Mouse (Mus musculus): ENCODE measurements at regions not wholly inside any gene's neighbourhood (a gene's known extent, or its start where the extent isn't known, plus 50 kb on each side); places are given as distances from the start of the nearest gene placed in this dataset.

DNA sequence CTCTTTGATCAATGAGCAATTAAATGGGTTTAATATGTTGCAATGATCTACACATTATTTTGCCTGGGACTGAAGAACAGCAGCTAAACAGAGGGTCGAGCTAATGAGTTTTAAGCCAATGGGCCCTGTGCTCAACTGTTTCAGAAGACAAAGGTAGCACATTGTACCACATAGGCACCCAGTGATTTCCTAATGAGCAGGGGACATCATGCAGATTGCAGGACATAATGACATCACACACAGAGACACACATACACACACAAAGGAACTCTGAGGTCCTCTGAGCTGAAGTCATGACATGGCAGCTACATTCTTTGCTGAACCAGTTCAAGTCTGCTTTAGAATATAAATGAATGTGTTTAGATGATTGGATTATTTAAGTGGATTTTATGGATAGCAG is 71.9 kb downstream of the Zfp330 start:
- no peak for DNase-seq

- no peak for DNase-seq
Observed at GRCm38 (mm10) chr8:82700471-82700870, 73.5 kb downstream of the Zfp330 start.

DNA sequence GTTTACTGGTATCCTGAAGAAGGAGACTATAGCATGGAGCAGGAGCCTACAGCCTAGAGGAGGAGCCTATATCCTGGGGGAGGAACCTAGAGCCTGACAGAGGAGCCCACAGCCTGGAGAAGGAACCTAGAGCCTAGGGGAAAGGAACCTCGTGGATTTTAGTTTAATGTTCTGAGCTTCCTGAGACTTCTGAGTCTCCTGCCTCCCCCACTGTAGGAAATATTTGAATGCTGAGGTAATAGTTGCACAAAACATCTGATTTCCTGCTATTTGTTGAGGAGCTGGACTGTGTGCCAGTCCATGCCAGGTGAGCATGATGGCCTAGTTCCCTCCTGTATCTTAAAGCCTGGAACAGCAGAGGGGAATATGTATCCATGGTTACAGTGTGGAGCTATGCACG is 74.7 kb downstream of the Zfp330 start:
- DNase-seq: no peak

- DNase-seq: peak in 1 of 2 experiments; percentile 5
Observed at GRCm38 (mm10) chr8:82698071-82698470, 75.9 kb downstream of the Zfp330 start.

- DNase-seq: no peak
Observed at GRCm38 (mm10) chr8:82693086-82693485, 80.9 kb downstream of the Zfp330 start.

DNA sequence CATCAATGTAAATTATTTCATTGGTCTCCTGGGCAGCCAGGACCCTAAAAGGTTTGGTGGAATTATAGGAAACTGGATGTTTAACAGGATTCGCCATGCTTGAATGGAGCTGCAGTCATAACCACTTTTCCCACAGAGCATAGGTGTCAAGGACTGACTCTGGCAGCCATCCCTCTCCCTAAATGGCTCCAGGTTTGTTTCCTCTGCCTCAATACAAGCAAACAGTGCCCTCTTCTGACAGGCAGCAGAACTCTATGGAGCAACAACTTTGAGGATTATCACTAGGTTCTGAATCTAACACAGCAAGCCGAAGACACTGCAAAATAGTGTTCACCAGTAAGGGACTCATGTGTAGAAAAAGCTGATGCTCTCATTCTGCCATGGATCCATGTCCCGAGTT is 84.6 kb downstream of the Zfp330 start:
- DNase-seq: peak; percentile 31 to 41

DNA sequence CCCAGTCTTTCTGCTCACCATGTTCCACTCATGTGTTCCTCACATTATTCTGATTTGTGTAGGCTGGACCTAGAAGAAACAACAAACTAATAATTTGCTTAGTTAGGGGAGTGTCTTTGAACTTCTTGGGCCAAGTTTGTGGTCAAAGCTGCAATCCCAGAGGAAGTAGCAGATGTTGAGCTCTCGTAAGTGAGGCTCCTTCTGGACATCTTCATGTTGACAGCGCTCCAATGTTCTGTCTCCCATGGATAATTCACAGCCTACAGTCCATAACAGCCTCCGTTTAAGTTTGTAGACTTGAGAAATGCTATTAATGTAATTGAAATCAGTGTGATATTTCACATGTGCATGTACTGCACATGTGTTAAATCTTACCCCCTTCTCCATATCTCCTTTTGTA is 88.0 kb downstream of the Zfp330 start:
- DNase-seq: no peak

DNA sequence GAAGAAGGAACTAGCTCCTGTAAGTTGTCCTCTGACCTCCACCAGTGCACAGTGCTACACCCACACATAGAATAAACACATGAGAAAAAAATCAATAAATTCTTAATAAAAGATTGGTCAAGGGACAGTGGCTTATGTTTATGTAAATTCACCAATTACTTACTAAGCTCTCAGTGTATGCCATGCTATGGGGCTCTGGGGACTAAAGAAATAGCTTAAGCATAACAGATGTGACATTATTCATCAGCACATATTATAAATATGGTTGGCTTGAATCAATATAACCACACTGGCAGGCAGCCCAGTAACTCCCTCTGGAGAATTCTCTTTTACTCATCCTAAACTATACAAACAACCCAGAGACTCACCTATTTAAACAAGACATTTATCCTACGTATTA is 95.2 kb downstream of the Zfp330 start:
- no peak for DNase-seq

- no peak for DNase-seq
Observed at GRCm38 (mm10) chr8:82677781-82678180, 96.2 kb downstream of the Zfp330 start.

GRCm38 (mm10) chr8:82669241-82669640 is 104.7 kb downstream of the Zfp330 start:
- no peak for DNase-seq

- no peak for DNase-seq
Observed at GRCm38 (mm10) chr8:82665131-82665530, 108.8 kb downstream of the Zfp330 start.

GRCm38 (mm10) chr8:82640502-82640901 is 133.5 kb downstream of the Zfp330 start:
- no peak for DNase-seq

DNA sequence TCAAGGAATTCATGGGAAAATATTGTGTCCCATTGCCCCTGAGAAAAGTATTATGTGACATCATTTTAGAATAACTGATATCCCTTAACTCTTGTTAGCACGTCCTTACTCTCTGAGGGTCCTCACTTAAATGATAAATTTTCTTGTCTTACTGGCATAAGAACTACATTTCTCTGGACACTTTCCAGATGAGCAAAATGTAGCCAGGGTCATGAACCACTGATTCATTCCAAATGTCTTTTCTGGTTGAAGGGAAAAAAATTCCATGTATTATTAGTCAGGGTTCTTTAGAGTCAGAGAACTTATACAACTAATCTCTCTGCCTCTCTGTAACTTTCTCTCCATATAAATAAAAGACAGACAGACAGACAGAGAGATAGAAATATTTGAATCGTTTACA is 143.5 kb downstream of the Zfp330 start:
- no peak for DNase-seq

- DNase-seq: no peak
Observed at GRCm38 (mm10) chr8:82623791-82624431, 150.0 kb downstream of the Zfp330 start.

DNA sequence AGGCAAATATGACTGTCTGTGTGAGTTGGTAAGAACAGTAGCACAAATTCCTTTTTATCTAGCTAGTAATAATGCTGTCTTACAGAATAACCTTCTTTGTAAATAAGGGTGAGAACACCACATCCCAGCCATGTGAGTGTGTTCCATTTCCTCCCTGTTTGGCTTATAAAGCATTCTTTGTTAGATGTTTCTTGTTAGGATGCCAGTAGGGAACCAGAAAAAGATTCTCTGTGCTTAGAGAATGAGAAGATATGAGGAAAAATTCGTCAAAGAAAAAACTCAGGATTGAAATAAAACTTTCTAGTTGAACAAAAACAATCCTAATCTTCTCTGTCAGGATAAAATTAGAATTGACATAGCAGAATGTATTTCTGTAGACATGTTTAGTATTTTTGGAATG is 155.3 kb downstream of the Zfp330 start:
- no peak for DNase-seq

DNA sequence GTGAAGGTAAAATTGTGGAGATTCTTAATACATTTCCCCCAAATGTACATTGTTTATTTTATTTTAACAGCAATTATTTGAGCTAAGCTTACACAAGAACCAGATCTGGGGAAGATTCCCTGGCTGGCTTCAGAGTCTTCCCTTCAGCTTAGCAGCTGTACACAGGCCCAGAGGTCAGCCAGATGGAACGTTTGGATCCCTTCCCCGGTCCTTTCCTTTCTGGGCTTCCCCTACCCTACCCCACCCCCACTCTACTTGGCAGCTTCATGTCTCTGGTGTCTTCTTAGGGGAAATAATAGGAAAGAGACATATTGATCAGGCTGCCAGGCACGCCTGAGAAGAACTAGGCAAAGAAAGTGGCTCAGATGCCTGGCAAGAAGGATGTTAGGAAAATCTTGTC is 172.4 kb downstream of the Zfp330 start:
- peak; percentile 3 to 4 for DNase-seq

- no peak for DNase-seq
Observed at GRCm38 (mm10) chr8:82573434-82573833, 170.4 kb upstream of the Il15 start.

- DNase-seq: no peak
Observed at GRCm38 (mm10) chr8:82538121-82538520, 135.1 kb upstream of the Il15 start.

GRCm38 (mm10) chr8:82529153-82529552 is 126.1 kb upstream of the Il15 start:
- no peak for DNase-seq

GRCm38 (mm10) chr8:82523866-82524265 is 120.8 kb upstream of the Il15 start:
- no peak for DNase-seq

DNA sequence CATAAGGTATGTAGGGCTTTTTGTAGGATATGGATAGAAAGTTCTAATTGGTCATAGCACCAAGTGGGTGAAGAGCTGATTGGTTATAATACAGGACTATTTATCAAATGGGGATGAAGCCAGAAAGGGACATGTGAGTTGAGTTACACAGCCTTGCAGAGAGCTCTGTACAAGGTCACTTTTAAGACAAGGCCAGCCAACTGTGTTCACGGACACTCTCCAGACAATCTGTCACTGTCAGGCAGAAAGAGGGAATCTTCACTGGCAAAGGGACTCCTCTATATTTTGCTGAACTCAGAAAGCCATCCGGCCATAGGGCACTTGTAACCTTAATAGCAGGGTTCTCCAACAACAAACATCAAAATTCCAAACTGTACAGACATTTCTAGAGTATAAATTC is 95.5 kb upstream of the Il15 start:
- DNase-seq: peak in 1 of 2 experiments; percentile 1

DNA sequence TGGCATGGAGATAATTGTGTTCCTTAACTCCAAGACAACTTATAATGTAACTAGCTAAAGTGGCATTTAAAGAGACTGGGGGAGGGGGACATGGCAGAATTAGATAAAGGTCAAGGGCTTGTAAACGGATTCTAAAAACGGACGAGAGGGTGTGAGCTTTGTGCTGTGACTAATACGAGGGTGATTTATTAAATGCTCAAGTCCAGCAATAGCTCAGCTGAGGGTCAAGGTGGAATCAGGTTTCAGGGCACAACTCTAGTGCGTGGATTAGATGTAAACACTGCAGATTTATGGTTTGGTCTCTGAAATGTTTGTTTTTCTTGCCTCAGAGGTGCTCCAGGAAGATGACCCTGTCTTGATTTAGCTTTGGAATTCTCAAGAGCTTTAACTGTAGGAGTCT is 74.8 kb upstream of the Il15 start:
- no peak for DNase-seq

GRCm38 (mm10) chr8:82477426-82477769 is 74.4 kb upstream of the Il15 start:
- DNase-seq: no peak

GRCm38 (mm10) chr8:82476708-82477425 is 73.8 kb upstream of the Il15 start:
- DNase-seq: no peak

DNA sequence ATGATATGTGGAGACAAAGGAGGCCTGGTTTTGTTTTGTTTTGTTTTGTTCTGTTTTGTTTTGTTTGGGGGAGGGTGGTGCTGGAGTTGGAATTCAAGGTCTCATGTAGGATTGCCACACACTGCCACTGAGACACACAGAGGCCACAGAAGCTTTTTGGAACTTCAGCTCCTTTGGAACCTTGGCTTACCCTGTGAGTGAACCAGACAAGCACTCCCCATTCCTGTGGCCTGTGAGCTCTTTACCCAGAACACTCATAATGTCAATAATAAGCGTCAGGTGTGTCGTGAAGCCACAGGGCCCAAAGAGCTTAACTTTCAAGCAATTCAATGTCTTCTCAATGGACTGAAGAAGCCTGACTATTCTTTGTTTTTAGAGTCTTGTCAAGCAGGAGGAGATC is 70.2 kb upstream of the Il15 start:
- DNase-seq: no peak
